Mouse (Mus musculus) left cerebral cortex, adult 9 months (tissue): ENCODE data around the gene Borcs5.

Experiments
- DNase-seq, 2 experiments: peaks; one replicate each; pipeline ENCODE4 v3.0.0; 2022; ENCODE audit warnings: low spot score in 2 of 2

The Borcs5 gene

DNA sequence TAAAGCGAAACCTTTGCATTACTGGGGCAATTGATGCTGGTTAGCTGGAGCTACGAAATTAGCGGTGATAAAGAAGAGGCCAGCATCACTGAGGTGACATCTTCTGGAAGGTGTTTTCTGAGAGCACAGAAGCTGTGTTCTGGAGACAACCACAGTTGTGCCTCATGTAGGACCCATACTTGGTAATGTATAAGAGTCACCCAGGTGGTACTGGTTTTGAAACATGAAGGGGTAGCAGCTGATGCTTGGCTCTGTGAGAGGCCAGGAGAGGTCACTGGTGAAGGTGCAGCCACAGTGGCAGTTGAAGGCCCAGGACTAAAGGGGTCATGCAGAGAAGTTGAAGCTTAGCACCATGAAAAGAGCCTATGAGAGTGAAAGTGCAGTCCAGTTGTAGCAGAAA is at the start of gene Borcs5:
Gene Borcs5, plus strand, starts transcription at position 301 of the 400 bp plus-strand sequence.
- DNase-seq = no peak

DNA sequence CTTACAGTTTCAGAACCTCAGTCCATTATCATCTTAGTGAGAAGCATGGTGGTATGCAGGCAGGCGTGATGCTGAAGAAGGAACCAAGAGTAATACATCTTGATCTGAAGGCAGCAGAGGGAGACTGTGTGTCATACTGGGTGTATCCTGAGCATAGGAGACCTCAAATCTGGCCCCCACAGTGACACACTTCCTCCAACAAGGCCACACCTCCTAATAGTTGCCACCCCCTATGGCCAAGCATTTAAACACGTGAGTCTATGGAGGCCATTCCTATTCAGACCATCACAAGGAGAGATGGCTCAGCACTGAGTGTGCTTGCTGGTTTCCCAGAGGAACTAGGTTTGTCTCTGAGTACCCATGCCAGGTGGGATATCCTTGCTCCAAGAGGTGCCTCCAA is 47.7 kb upstream of the Borcs5 start:
- no peak for DNase-seq

DNA sequence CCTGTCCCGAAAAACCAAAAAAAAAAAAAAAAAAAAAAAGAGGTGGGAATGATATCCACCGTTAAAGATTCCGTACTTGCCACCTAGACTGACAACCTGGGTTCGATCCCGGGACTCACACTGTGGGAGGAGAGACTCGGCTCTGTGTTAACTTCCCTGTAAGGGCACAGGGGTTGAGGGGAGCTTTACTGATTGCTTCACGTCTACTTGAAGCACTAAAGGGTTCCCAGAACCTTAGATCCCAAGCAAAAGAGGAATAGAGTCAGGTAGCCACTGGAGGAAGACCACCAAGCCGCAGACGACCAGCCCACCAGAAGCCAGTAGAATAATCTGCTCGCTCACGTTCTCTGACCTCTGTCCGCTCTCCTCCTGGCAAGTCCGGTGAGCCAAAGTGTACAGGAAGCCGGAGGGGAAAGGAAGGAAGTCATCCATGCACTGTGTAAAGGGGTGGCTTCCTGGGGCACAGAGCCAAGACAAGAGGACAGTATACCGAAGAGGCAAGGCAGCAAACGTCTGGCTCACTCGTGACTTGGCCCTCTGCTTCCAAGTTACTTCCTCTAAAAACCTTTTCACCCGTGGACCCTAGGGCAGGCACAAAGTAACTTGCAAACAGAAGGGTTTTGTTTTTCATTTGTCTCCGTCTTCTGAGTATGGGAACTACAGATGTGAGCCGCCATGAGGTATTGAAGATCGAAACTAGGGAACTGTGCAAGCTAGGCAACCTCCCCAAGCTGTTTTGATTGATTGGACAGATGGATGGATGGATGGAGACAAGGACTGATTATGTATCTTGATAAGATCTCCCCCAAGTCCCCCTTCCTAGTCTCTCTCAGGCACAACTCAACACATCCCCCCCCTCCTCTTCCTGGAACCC is 44.5 kb upstream of the Borcs5 start:
- no peak for DNase-seq

DNA sequence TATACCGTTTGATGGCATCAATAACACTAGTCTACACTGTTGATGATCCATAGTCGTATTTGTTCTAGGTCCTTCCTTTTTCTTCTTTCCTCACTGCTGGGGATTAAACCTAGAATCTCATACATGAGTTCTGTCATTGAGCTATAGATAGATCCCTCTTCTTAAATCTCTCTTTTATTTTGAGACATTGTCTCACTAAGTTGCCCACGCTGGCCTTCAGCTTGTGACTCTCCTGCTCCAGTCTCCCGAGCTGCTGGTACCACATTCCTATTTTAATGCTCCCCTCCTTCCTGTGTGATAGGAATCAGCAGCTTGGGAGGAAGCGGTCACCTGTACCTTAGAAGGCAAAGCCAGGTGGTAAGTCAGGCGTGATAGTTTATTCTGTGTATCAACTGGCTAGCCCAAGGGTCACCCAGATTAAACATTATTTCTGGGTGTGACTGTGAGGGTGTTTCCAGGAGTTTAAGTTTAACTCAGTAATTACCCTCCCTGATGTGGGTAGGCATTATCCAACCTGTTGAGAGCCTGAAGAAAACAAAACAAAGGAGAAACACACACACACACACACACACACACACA is 41.6 kb upstream of the Borcs5 start:
- no peak for DNase-seq

DNA sequence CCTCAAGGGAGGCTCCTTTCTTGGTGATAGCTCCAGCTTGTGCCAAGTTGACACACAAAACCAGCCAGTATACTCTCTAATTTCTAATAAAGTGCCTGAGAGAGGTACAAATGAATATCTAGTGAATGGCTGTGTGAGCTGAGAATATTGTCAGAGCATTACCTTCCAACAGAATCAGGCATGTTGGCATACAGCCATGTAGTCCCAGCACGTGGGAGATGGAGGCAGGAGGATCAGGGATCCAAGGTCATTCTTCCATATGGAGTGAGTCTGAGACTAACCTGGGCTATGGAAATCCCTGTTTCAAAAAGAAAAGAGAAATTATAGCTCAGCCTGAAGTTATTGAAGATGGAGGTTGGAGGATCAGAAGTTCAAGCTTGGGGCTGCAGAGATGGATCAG is 40.1 kb upstream of the Borcs5 start:
- no peak for DNase-seq

DNA sequence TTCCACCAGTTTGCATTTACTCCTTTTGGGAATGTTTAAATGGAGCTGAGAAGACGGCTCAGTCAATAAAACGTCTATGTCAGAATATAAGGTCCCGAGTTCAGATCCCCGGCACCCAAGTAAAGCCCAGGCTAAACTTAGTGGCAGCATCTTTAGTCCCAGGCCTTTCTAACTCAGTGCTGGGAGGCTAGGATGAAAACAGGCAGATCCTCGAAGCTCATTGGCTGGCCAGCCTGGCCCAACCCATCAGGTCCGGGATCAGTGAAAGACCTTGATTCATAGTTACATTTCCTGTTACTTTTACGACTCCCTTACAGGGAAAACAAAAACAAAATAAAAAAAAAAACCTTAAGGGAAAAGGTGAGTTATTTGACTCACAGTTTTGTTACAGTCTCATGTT is 38.2 kb upstream of the Borcs5 start:
- DNase-seq = no peak

DNA sequence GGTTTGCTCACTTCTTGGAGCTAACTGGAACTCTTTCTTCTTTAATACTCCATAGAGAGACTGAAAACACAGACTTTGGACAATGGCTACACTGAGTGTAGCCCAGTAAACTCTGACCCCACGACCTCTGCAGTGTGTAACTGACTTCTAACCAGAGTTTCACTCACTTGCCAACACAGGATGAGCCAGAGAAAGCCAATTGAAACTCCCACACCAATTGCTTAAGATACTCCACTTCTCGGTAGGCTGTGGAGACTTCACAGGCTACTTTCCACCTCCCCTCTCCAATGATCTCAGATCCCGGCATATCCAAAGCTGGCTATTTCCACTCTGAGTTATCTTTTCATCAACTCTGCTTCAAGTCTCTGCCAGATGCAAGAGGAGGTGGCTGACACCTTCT is 37.5 kb upstream of the Borcs5 start:
- no peak for DNase-seq

DNA sequence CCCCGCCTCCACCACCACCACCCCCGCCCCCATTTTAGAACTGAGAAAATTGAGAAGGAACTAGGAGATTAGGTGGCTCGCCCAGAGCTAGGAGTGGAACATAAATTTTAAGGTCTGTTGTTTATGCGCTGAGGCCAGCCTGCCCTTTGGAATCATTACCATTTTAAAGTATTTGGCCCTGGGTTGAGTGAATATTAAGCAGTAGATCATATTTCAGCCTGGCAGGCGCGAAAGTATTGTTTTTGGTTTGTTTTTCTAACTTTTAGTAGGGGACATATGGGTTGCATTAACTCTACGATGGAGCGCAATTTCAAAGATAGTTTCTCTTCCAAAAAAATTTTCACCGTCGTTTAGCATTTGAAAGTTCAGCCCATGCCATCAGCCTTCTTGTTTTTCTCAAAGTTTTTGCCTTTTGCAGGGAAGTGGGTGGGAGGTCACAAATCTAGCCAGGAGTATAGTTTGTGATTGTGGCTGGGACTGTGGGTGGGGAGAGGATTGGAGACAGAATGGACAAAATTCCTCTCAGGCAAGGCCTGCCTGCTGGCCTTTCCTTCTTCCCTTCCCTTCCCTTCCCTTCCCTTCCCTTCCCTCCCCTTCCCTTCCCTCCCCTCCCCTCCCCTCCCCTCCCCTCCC is 36.8 kb upstream of the Borcs5 start:
- no peak for DNase-seq

DNA sequence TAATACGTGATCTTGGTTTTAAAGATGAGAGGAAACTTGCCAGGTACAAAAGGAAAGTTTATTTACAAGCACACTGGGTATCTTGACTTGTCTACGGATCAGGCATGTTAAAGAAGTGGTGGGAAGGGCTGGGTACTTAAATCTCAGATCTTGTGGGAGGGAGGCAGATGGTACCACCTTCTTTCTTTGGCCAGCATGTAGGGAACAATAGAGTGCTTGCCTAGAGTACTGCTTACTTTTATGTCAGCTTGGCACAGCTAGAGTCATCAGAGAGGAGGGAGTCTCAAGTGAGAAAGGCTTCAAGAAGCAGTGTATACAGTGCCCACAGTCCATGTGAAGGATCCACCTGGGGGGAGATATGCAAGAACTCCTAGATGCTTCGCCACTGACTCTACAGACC is 34.1 kb upstream of the Borcs5 start:
- DNase-seq = no peak

DNA sequence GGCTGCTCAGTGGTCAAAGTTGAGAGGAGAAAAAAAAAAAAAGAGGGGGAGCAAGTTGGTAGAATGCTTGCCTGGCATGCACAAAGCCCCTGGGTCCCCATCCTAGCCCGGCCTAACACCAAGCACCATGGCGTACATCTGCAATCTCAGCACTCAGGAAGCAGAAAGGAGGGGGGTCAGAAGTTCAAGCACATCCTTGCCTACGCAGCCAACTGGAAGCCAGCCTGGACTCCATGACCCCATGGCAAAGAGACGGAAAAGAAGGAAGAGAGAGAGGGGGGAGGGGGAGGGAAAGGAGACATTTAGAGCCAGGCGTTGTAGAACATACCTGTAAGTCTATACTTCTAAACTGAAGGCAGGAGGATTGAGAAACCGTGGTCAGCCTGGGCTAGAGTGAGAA is 32.8 kb upstream of the Borcs5 start:
- DNase-seq = no peak

DNA sequence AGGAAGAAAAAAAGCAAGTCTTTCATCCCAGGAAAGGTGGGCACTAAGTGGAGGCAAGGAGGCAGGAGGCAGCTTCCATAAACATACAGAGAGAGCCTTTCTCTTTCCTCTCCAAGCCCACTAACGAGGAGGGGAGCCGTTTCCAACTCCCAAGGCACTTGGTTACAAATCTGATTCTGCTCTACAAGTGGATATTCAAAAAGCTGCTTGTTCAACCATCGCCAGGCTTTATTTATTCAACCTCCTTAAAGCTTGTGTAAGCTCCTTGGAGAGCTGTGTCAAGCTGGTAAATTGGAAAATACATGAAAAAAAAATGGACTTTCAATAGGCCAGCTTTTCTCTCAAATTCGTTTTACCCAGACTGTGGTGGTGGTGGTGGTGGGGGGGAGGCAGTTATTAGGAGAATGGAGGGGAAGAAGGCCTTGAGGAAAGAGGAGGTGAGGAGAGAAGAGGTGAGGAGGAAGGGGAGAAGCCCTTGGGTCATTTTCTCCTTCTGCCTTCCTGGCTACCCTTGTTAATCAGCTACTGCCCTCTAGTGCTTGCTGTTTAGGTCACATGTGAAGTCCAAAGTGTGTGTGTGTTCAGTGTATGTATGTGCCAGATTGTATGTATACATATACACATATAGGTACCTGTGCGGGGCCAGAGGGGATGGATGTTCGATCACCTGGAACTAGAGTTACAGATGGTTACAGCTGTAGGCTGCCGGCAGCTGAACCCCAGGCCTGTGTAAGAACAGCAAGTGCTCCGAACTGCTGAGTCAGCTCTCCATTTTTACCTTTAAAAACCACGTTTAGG is 32.2 kb upstream of the Borcs5 start:
- DNase-seq = no peak

DNA sequence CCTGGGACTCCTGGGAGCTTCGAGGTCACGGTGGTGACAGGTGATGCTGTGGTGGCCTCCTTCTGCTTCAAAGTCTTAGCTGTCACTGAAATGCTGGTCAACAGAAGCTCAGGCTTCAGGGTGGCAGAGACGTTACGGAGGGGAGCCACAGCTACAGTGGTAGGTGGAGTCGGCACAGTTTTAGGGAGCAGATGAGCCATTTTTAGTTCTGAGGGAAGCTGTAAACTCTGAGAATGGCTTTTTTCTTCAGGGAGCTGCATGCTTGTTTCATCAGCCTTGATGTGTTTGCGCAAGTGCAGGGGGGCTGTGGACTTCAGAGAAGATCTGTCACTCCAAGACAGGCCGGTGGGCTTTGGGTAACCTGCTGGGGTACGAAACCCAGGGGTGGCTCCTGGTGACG is 28.9 kb upstream of the Borcs5 start:
- DNase-seq = no peak

DNA sequence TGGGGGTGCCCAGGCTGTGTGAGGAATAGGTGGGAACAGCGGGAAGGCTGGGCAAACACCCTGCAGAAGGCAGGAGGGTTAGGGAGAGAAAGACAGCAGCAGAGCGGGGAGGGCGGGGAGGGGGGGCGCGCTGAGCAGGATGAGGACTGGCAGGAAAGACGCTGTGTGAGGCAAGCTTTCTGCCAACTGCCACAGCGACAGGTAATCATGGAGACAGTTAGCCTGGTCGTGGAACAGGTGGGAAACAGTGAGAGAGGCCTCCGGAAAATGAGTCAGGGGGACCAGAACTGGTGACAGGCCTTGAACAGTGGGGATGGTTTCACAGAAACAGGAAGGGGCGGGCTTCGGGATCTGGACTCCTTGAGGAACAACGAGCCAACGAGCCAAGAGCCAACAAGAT is 27.4 kb upstream of the Borcs5 start:
- DNase-seq = no peak

DNA sequence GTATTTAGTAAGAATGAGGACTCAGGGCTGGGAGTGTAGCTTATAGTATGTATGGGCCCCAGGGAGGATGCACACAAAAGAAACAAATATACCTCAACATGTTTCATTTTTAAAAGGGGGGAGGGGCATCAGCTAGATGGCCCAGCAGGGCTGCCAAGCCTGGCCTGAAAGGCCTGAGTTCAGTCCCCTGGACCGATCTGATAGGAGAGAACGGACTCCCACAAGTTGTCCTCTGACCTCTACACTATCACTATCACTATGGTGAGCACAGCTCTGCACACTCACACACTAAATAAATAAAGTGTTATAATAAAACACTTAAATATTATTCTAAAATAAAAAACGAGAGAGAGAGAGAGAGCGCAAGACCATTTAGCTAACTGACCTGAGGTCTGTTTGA is 25.0 kb upstream of the Borcs5 start:
- no peak for DNase-seq

DNA sequence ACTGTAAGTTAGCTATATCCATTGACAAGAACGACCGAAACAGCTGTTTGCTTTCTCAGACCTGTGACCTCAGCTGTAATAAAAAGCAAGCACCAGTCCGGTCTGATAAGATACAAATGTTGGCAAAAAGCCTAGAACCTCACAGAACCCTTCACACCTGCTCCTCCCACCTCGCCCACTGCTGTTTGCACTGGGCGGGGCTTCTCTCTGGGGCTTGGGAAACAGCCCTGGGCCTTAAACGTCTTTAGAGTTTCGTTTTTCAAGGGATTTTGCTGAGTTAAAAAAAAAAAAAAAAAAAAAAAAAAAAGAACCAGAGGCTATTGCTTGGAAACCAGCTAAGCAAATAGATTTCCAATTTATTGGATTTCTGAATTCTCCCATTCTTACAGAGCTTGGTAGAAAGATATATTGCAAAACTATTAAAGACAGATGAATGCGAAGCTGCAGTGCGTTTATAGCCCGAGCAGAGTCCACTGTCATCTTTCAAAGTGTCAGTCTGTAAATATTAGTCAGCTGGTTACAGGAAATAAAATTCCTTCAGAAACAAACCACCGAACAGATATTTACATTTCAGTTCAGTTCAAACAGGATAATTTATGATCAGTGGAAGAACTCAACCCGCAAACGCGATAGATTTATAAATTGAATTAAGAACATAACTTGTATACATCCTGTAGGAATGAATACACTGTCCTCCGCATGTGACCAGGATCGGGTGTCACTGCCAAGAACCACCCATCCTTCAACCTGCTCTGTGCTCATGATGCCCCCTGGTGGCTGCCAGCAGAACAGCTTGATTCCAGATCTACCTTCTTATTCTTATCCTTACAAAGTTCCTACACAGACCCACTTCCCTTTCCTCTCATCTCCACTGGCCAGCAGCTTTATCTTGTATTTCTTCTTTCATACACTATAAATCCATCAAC is 24.3 kb upstream of the Borcs5 start:
- DNase-seq = peak in 1 of 2 experiments; percentile 88

DNA sequence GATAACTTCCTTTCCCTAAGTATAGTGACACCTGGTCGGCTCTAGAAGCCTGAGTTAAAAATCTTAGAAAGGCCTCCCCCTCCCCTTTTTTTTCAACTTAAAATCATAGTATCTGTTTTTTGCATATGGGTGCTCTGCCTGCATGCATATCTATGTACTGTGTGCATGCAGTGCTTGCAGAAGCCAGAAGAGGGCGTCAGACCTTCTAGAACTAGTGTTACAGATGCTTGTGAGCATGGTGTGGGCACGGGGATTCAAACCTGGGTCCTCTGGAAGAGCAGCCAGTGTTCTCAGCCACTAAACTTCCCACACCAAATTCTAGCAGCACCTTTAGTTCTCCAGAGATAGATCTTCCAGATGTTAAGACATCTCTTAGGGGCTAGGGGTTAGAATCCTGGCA is 21.7 kb upstream of the Borcs5 start:
- no peak for DNase-seq

DNA sequence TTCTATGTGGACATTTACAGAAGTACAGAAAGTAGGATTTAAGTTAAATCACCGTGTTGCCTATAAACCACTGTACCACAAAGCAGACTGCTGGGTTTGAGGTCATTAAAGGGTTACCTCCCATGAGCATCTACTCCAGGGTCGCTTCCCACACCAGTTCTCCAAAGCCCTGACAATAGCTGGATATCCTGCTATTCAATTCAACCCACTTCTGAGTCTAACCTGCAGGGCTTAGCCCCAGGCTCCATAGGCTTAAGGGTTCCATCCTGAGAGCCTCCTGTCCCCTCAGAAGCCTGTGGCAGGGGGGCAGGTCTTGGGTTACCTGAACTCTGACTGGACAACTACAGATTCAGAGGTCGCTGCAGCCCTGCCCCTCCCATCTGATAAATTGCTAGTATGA is 19.2 kb upstream of the Borcs5 start:
- DNase-seq = no peak

DNA sequence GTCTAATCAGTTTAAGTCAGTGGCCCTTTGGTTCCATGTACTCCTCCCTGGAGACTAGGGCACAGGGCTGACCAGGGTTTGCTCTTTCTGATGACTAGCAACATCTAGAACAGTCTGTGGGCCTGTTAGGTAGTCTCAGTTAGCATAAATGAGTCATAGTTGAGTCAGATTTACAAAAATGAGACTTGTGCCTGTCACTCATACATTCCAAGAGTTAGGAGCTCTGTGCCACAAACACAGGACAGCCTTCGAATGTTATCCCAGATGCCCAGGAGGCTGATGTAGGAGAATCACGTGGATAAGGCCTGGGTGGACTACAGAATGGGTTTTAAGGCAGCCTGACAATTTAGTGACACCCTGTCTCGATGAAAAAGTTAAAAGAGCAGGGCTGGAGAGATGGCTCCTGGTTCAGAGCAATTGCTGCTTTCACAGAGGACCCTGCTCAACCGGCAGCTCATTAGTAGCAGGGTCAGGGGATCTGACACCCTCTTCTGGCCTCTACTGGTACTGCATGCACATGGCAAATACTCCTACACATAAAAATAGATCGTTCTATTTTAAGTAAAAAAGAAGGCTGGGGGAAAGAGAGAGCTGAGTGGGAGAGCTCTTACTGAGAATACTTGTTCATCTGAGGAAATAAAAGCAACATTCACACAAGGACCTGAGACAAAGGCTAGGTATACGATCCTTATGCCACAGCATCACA is 18.3 kb upstream of the Borcs5 start:
- DNase-seq = peak; percentile 43 to 70

DNA sequence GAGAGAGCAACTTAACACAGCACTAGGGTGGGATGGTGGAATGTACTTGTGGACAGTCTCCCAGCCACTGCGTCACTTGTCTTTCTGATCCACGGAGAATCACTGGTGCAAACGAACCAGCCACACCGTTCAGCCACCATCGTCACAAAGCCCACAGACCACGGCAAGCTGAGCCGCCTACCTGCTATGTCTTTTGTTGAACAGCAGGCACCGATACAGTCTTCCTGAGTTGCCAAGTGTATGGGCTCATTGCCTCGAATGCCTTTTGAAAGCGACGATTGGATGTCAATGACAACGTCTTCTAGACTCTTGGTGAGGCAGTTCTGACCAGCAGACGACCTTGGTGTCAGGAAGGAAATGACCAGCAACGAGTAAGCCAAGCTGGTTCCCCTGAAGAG is 17.8 kb upstream of the Borcs5 start:
- DNase-seq = peak in 1 of 2 experiments; percentile 49

DNA sequence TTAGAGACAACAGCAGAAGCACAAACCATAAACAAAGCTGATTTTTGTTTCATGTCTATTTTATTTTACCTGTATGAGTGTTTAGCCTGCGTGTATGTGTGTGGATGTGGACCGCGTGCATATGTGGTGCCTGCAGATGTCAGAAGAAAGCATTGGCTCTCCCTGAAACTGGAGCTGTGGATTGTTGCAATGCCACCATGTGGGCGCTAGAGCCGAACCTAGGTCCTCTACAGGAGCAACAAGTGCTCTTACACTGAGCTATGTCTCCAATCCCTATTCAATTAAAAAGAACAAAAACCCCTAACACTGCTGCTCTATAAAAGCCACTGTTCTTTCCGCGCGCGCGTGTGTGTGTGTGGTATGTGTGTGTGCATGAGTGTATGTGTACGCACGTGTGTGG is 13.9 kb upstream of the Borcs5 start:
- no peak for DNase-seq

DNA sequence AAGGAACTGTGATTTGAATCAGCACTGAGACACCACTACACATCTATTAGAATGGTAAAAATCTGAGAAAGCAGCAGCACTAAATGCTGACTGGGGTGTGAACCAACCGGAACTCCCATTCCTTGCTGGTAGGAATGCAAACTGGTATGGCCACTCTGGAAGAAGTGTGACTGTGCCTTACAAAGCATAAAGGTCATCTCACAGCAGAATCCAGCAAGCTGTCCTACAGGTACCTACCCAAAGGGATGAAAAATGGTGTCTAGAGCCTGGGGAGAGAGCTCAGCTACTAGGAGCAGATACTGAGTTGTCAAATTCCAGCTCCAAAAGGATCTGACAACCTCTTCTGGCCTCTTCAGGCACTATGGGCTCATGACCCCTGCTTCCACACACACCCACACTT is 12.7 kb upstream of the Borcs5 start:
- no peak for DNase-seq
